Mouse (Mus musculus) kidney, adult 9 months (tissue): ENCODE data around the gene Zfyve21.

Source experiments
- DNase-seq: peaks from one replicate; pipeline ENCODE4 v3.0.0; 2022

The Zfyve21 gene

DNA sequence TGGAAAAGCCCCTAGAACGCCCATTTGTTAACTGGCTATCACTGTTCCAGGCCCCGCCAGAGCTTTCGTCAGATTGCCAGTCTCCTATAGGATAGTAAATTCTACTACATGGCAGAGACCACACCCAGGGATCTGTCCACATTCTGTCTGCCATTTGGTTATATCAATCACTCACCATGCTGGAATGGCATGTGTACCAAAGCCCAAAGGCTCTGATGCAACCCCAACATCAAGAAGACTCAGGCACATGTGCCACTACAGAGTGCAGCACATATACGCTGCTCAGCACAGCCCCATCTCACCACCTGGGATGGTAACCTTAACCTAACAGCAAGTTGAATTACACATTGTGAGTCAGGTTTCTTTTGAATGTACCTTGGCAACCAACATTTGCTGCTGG is 32.0 kb downstream of the Zfyve21 start:
- DNase-seq, result no peak

DNA sequence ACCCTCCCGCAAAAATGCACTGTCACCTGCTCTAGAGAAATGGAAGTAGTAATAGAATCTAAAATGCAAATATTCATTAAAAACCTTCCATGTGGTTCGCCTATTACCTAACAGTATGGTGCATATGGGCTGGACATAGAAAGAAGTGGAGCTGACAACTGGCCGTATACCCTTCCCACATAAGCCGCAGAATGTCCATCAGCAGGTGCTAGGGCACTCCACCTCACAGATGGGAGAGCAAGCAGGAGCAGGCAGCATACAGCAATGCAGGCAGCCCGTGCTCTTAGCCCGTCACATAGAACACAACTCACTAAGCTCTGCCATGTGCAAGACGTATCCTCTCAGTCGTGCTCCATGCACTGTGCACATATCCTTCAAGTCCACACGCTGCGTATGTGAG is 32.8 kb downstream of the Zfyve21 start:
- DNase-seq, result no peak

DNA sequence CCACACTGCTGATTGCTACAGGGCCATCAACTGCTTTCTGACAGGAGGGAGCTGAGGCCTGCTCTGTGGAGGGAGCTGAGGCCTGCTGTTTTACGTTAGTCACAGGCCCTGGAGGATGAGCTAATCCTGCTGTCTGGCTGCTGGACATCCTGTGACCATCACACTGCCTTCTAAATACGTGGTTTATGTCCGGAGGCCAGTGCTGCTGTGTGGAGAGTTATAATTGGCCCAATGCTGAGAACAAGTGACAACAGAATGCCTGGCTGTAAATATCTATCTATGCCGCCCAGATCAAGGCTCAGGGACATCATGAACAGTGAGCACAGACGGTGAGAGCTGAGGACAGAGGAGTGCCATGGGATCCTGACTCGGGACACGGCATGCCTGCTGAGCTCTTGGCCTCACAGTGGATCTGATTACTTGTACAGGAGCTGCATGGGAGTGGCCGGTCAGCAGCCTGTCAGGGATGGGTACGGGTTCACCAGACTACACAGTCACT is 34.4 kb downstream of the Zfyve21 start:
- DNase-seq, result no peak

DNA sequence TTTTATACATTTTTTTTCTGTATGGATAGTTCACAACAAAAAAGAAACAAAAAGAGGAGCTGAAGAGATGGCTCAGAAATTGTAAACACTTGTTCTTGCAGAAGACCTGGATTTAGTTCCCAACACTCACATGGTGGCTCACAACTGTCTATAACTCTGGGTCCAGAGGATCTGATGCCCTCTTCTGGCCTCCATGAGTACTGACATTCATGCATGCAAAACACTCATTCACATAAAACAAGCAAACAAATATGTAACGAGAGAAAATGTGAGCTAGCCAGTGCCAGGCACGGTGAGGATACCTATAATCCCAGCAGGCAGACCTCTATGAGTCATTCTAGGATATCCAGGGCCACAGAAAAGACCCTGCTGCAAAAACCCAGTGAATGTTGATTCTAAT is 37.3 kb downstream of the Zfyve21 start:
- no peak for DNase-seq

DNA sequence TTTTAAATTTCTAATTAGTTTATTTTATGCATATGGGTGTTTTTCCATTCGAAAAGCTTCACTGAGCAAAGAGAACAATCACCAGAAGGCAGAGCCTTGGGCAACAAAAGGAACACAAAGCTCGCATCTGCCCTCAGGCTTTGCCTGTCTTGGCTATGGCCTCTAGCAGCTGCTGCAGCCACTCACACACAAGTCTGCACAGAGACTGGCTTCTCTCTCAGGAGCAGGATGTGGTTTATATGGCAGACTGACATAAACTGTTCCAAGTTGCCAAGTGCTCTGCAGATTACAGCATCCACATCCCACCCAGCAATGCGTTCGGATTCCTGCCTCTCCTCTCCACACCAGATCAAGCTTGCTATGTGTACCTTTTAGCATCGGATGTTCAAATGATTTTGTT is 37.8 kb downstream of the Zfyve21 start:
- DNase-seq, result no peak

DNA sequence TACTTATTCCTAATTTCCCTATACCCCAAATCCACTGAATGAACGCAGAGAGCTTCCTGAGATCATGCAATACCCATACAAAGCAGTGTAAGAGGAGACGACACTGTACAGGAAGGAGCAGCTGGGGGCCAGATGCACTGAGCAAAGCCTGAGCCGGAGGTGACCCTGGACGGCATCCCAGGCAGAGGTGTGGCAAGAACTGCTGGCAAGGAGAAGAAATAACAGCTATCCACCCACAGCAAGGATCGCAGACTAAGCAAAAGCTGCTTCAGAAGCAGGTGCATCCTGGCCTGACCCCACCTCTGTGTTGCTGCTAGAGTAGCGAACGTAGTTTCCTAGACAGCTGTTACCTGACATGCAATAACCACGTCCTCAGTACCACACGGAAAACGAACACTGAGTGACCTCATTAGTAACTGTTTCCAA is 39.1 kb downstream of the Zfyve21 start:
- DNase-seq, result peak; percentile 34

DNA sequence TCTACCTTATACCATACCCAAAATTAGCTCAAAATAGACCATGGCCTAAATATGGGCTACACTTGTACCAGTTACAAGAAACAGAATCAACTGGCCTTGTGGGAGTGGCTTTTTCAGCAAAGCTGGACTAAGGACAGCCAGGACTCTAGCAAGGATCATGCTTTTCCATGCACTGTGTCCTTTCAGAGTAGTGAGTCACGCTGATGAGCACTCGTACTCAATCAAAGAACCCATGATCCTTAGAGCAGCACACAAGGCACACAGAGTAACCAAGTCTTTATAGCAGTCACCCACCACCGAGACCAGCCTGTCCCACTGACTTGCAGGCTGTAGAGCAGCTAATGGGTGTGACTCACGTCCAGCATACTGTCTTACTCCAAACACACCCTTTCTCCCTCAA is 39.6 kb downstream of the Zfyve21 start:
- DNase-seq, result no peak

DNA sequence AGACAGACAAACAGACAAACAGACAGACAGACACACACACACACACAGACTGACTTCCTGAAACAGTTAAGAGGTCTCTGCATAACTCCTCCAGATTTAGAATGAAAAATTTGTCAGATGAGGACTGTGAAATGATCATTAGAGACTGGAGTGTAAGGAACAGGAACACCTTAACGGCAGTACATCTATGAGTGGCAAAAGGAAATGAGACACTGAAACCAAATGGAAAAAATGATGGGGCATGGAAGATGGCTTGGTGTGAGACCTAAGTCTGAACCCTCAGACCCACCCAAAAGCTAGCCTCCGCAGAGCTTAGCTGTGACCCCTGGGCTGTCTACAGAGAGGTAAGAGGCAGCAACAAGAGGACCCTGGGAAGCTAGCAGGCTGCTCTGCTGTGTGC is 41.5 kb downstream of the Zfyve21 start:
- DNase-seq, result no peak

DNA sequence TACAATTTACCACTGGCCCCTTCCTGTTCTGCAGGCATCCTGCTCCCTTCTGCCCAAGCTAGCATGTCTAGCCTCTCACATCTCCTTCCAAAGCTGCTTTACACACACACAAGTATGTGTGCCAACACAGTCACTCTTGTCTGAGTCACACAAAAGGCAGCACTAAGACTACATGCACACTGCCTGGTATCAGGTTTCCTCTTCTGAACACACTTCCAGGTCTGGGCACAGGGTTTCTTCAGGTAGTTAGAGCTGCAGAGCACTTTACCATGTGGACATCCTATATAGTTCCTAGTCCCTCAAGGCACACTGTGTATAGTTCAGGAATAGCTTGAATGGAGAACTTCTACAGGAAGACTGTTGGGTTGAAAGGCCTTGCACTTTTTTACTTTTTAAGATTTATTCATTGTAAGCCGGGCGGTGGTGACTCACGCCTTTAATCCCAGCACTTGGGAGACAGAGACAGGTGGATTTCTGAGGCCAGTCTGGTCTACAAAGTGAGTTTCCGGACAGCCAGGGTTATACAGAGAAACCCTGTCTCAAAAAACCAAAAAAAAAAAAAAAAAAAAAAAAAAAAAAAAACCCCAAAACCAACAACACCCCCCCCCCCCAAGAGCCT is 50.3 kb downstream of the Zfyve21 start:
- no peak for DNase-seq

DNA sequence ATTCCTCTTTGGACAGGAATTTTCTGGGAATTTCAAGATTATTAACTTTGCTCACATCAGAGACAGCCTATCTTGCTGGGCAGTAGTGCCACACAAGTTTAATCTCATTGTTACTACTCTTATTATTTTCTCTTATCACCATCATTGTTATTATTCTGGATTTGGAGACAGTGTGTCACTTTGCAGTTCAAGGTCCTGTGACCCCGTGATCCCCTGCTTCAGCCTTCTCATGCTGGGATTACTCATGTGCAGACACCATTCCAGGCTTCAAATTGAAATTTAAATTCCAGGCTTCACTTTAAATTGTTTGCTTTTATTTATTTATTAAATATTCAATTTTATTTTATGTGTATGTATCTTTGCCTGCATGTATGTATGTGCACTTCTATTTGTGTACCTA is 55.8 kb downstream of the Zfyve21 start:
- no peak for DNase-seq

DNA sequence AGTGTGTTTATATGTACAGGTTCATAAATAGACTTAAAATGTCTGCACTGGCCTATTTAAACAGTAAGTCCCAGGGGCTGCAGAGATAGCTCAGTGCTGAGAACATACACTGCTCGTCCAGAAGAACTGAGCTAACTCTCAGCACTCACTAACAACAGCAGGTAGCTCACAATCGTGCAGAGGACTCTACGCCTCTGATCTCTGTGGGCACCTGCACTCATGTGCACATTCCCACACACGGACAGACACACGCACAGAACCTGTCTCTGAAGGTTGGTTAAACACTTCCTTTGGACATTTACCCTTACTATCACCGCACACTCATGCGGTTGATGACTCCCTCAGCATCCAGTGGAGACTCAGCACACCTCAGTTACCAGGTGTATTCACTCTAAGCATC is 56.8 kb downstream of the Zfyve21 start:
- no peak for DNase-seq

DNA sequence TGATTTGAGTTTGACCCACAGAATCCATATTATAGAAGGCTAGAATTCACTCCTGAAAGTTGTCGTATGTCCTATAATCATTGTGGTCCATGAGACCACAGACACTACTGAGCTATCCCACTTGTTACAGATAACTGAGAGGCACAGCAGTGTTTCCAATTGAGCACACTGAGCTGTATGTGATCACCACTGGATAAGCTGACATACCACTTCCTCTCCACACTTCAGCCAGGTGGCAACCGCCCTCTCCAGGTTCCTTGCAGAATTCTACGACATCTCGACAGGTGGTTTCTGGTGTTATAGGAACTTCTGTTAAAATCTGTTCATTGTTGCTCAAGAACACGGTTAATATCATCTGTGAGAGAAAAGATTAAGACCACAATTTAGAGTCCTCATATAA is 58.1 kb downstream of the Zfyve21 start:
- no peak for DNase-seq

DNA sequence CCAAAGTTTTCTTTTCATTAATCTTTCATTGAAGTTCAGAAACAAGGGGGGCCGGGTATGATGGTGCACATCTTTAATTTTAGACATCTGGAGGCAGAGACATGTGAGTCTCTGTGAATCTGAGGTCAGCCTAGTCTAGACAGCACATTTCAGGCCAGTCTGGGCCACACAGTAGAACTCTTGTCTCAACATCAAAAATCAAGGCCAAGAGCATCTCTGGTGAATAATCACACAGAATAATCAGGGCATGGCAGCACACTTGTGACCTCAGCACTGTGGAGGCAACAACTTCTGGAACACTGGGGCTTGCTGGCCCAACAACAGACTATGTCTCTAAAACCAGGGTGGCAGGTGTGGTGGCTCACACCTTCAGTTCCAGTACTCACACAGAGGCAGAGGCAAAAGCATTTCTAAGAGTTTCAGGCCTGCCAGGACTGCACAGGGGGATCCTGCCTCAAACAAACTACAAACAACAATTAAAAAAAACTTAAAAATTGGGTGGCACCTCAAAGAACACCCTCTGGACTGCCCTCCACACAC is 60.7 kb downstream of the Zfyve21 start:
- DNase-seq, result no peak

DNA sequence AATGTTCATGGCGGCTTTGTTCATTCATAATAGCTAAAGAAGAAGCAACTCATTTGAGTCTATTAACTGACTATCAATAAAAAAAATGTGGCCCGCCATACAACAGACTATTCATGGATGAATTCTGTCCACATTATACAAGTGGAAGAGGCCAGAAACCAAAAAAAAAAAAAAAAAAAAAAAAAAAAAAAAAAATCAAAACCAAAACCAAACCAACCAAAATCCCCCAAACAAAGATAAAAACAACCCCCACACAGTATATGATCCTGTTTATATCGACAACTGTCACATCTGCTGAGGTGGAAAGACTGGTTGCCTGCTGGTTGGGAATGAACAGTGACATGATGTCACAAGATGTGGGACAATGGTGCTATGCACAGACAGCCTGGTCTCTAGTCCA is 61.5 kb downstream of the Zfyve21 start:
- no peak for DNase-seq

DNA sequence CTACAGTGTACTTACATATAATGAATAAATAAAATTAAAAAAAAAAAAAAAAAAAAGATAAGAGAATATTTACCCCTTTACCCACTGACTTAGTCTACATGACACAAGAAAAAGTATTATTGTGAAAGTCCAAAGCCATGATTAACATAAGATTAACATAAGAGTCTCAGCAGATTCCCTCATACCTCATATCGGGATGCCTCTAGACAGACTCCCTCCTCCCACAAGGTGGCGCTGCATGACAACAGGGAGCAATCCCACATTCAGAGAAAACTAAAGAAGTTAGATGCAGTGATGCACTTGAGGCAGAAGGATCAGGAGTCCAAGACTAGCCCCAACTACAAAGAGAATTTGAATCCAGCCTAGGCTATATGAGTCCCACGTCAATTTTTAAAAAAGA is 64.2 kb downstream of the Zfyve21 start:
- DNase-seq, result peak; percentile 82
